Mouse (Mus musculus): ENCODE measurements around the gene Cdkn3.
"Not testable (repeated sequence)": the region's sequence is repeated elsewhere in the genome, so short reads cannot be mapped to it uniquely, and the experiment has no call there.

Cdkn3 gene

GRCm38 (mm10) chr14:46783327-46783926 is 23.1 kb downstream of the Cdkn3 start:
- DNase-seq (ENCODE audit: low spot score in 2 of 2) = no peak

- no peak for DNase-seq (ENCODE audit: low spot score in 2 of 2)
These were observed 24.9 kb downstream of the Cdkn3 start for GRCm38 (mm10) chr14:46785247-46785646.

GRCm38 (mm10) chr14:46787454-46787786 is 27.1 kb downstream of the Cdkn3 start:
- DNase-seq (ENCODE audit: low spot score in 2 of 2) = no peak

GRCm38 (mm10) chr14:46787787-46788504 is 27.6 kb downstream of the Cdkn3 start, which contains the start of gene Cnih1:
Cnih1 (minus strand) TSS chr14:46788411.
- DNase-seq (ENCODE audit: low spot score in 2 of 2) = peak; percentile 84 to 90

GRCm38 (mm10) chr14:46788505-46788901 is 28.2 kb downstream of the Cdkn3 start:
- DNase-seq (ENCODE audit: low spot score in 2 of 2) = no peak

GRCm38 (mm10) chr14:46790303-46790702 is 30.0 kb downstream of the Cdkn3 start:
- DNase-seq (ENCODE audit: low spot score in 2 of 2) = no peak

GRCm38 (mm10) chr14:46790723-46791122 is 30.4 kb downstream of the Cdkn3 start:
- DNase-seq (ENCODE audit: low spot score in 2 of 2) = no peak

- DNase-seq (ENCODE audit: low spot score in 2 of 2) = no peak
These were observed 33.8 kb downstream of the Cdkn3 start for GRCm38 (mm10) chr14:46794157-46794556.

- DNase-seq (ENCODE audit: low spot score in 2 of 2) = no peak
These were observed 40.5 kb downstream of the Cdkn3 start for GRCm38 (mm10) chr14:46800684-46801345.

GRCm38 (mm10) chr14:46803259-46803658 is 42.9 kb downstream of the Cdkn3 start:
- DNase-seq (ENCODE audit: low spot score in 2 of 2) = no peak

- no peak for DNase-seq (ENCODE audit: low spot score in 2 of 2)
These were observed 43.5 kb downstream of the Cdkn3 start for GRCm38 (mm10) chr14:46803791-46804190.

GRCm38 (mm10) chr14:46806186-46806585 is 45.8 kb downstream of the Cdkn3 start:
- no peak for DNase-seq (ENCODE audit: low spot score in 2 of 2)

- no peak for DNase-seq (ENCODE audit: low spot score in 2 of 2)
These were observed 47.6 kb downstream of the Cdkn3 start for GRCm38 (mm10) chr14:46807927-46808326.

- DNase-seq (ENCODE audit: low spot score in 2 of 2) = no peak
These were observed 55.3 kb downstream of the Cdkn3 start for GRCm38 (mm10) chr14:46815640-46816039.

GRCm38 (mm10) chr14:46816916-46817622 is 56.7 kb downstream of the Cdkn3 start:
- no peak for DNase-seq (ENCODE audit: low spot score in 2 of 2)

- no peak for DNase-seq (ENCODE audit: low spot score in 2 of 2)
These were observed 58.4 kb downstream of the Cdkn3 start for GRCm38 (mm10) chr14:46818743-46819142.

- DNase-seq (ENCODE audit: low spot score in 2 of 2) = not testable (repeated sequence)
These were observed 59.6 kb downstream of the Cdkn3 start for GRCm38 (mm10) chr14:46819961-46820360.
